Mouse (Mus musculus) MEL (cell line): ENCODE measurements at regions not wholly inside any gene's neighbourhood (a gene's known extent, or its start where the extent isn't known, plus 50 kb on each side); places are given as distances from the start of the nearest gene placed in this dataset.

ENCODE experiments used
- DNase-seq: peaks from one replicate; pipeline ENCODE4 v3.0.0; 2011; ENCODE audit warnings: low read depth, low spot score
- H3K27ac ChIP-seq: 2 replicates; pipeline ENCODE4 v1.5.1; 2012; ENCODE audit warnings: low read depth, mild to moderate bottlenecking, control low read depth, low read length, moderate library complexity; ENCODE audit not compliant: control insufficient read depth
- H3K27me3 ChIP-seq, 2 experiments: fragments of 150-350 bp in 1 of 2; sonication (generic) in 1 of 2; 2 replicates each; pipeline ENCODE4 v1.6.1; 2012; ENCODE audit warnings: low read length in 2 of 2, mild to moderate bottlenecking in 2 of 2, improper control_type of control experiment in 1 of 2, moderate library complexity in 1 of 2; ENCODE audit not compliant: insufficient read depth in 2 of 2, control insufficient read depth in 1 of 2
- H3K36me3 ChIP-seq, 2 experiments: 2 replicates each; pipeline ENCODE4 v1.6.1; 2012 to 2014; ENCODE audit warnings: low read length in 2 of 2, improper control_type of control experiment in 1 of 2, inconsistent platforms in 1 of 2, mild to moderate bottlenecking in 1 of 2; ENCODE audit not compliant: insufficient read depth in 2 of 2, control insufficient read depth in 1 of 2
- H3K4me1 ChIP-seq, 2 experiments: fragments of 150-350 bp in 1 of 2; sonication (generic) in 1 of 2; 2 replicates each; pipeline ENCODE4 v1.6.1; 2012; ENCODE audit warnings: low read length in 2 of 2, improper control_type of control experiment in 1 of 2, mild to moderate bottlenecking in 1 of 2; ENCODE audit not compliant: insufficient read depth in 2 of 2, control insufficient read depth in 1 of 2
- H3K4me3 ChIP-seq, 2 experiments: fragments of 150-350 bp in 1 of 2; sonication (generic) in 1 of 2; 2 replicates each; pipeline ENCODE4 v1.5.1; 2012; ENCODE audit warnings: low read depth in 2 of 2, low read length in 2 of 2, mild to moderate bottlenecking in 2 of 2, moderate library complexity in 2 of 2, control low read depth in 1 of 2, improper control_type of control experiment in 1 of 2; ENCODE audit not compliant: control insufficient read depth in 1 of 2, insufficient read depth in 1 of 2
- H3K79me2 ChIP-seq: 2 replicates; pipeline ENCODE4 v1.6.1; 2012; ENCODE audit warnings: mild to moderate bottlenecking, low read length, moderate library complexity; ENCODE audit not compliant: control insufficient read depth, poor library complexity, insufficient read depth
- H3K9ac ChIP-seq: 2 replicates; pipeline ENCODE4 v1.6.1; 2012; ENCODE audit warnings: low read depth, mild to moderate bottlenecking, control low read depth, low read length, moderate library complexity; ENCODE audit not compliant: control insufficient read depth, poor library complexity, severe bottlenecking
- H3K9me3 ChIP-seq: fragments of 150-350 bp; sonication (generic); replicated peaks from 2 replicates; pipeline ENCODE4 v1.6.1; 2012; ENCODE audit warnings: mild to moderate bottlenecking, low read length, improper control_type of control experiment, moderate library complexity; ENCODE audit not compliant: insufficient read depth
- BHLHE40 ChIP-seq: IDR thresholded peaks from 2 replicates; pipeline ENCODE4 v1.6.1; 2012; ENCODE audit warnings: low read depth, mild to moderate bottlenecking, inconsistent platforms, low read length, improper control_type of control experiment, borderline replicate concordance
- CHD1 ChIP-seq: IDR thresholded peaks from 2 replicates; pipeline ENCODE4 v1.6.1; 2012; ENCODE audit warnings: low read depth, mild to moderate bottlenecking, inconsistent platforms, low read length, improper control_type of control experiment
- CHD2 ChIP-seq: IDR thresholded peaks from 2 replicates; pipeline ENCODE4 v1.6.1; 2011; ENCODE audit warnings: low read length, improper control_type of control experiment
- E2F4 ChIP-seq: IDR thresholded peaks from 2 replicates; pipeline ENCODE4 v1.6.1; 2011; ENCODE audit warnings: low read depth, low read length, improper control_type of control experiment, borderline replicate concordance
- EP300 ChIP-seq, 2 experiments: IDR thresholded peaks; 2 replicates each; pipeline ENCODE4 v1.6.1; 2011; ENCODE audit warnings: improper control_type of control experiment in 2 of 2, low read length in 2 of 2, low read depth in 1 of 2, mild to moderate bottlenecking in 1 of 2
- ETS1 ChIP-seq: IDR thresholded peaks from 2 replicates; pipeline ENCODE4 v1.6.1; 2012; ENCODE audit warnings: low read depth, mild to moderate bottlenecking, inconsistent platforms, low read length, improper control_type of control experiment, moderate library complexity
- GABPA ChIP-seq: IDR thresholded peaks from 2 replicates; pipeline ENCODE4 v1.6.1; 2012; ENCODE audit warnings: low read depth, mild to moderate bottlenecking, inconsistent platforms, low read length, improper control_type of control experiment, moderate library complexity
- GATA1 ChIP-seq: IDR thresholded peaks from 2 replicates; pipeline ENCODE4 v1.6.1; 2011; ENCODE audit warnings: low read depth, low read length, improper control_type of control experiment
- HCFC1 ChIP-seq: IDR thresholded peaks from 2 replicates; pipeline ENCODE4 v1.6.1; 2012; ENCODE audit warnings: low read depth, mild to moderate bottlenecking, inconsistent platforms, low read length, improper control_type of control experiment, moderate library complexity
- JUND ChIP-seq: IDR thresholded peaks from 2 replicates; pipeline ENCODE4 v1.6.1; 2011; ENCODE audit warnings: low read depth, mild to moderate bottlenecking, improper control_type of control experiment, low read length
- KAT2A ChIP-seq: conservative IDR thresholded peaks from 2 replicates; pipeline ENCODE4 v1.6.1; 2012; ENCODE audit warnings: low read depth, low read length, improper control_type of control experiment, inconsistent platforms
- MAFK ChIP-seq: IDR thresholded peaks from 2 replicates; pipeline ENCODE4 v1.6.1; 2011; ENCODE audit warnings: low read depth, mild to moderate bottlenecking, low read length, improper control_type of control experiment, borderline replicate concordance
- MAX ChIP-seq: IDR thresholded peaks from 2 replicates; pipeline ENCODE4 v1.6.1; 2011; ENCODE audit warnings: low read length, improper control_type of control experiment
- MAZ ChIP-seq: IDR thresholded peaks from 2 replicates; pipeline ENCODE4 v1.6.1; 2012; ENCODE audit warnings: low read depth, mild to moderate bottlenecking, inconsistent platforms, low read length, improper control_type of control experiment
- MEF2A ChIP-seq: IDR thresholded peaks from 2 replicates; pipeline ENCODE4 v1.6.1; 2014; ENCODE audit warnings: low read depth, mild to moderate bottlenecking, inconsistent platforms, low read length, improper control_type of control experiment; ENCODE audit not compliant: poor library complexity, insufficient replicate concordance, severe bottlenecking; ENCODE audit errors: extremely low read depth
- MYC ChIP-seq: IDR thresholded peaks from 2 replicates; pipeline ENCODE4 v1.6.1; 2011; ENCODE audit warnings: low read depth, mild to moderate bottlenecking, low read length, improper control_type of control experiment, moderate library complexity
- NELFE ChIP-seq: IDR thresholded peaks from 2 replicates; pipeline ENCODE4 v1.6.1; 2011; ENCODE audit warnings: low read depth, low read length, improper control_type of control experiment
- POLR2A ChIP-seq, 2 experiments: IDR thresholded peaks; 2 replicates each; pipeline ENCODE4 v1.6.1; 2011 to 2012; ENCODE audit warnings: low read length in 2 of 2, mild to moderate bottlenecking in 2 of 2, control low read depth in 1 of 2, improper control_type of control experiment in 1 of 2, low read depth in 1 of 2, moderate library complexity in 1 of 2; ENCODE audit not compliant: control insufficient read depth in 1 of 2, insufficient read depth in 1 of 2, poor library complexity in 1 of 2
- POLR2AphosphoS2 ChIP-seq: IDR thresholded peaks from 2 replicates; pipeline ENCODE4 v1.6.1; 2011; ENCODE audit warnings: low read length, improper control_type of control experiment
- POLR2AphosphoS5 ChIP-seq: IDR thresholded peaks from 2 replicates; pipeline ENCODE4 v1.6.1; 2012; ENCODE audit warnings: low read depth, borderline replicate concordance, mild to moderate bottlenecking, inconsistent platforms, low read length, moderate library complexity, mixed read lengths
- RAD21 ChIP-seq: IDR thresholded peaks from 2 replicates; pipeline ENCODE4 v1.6.1; 2011; ENCODE audit warnings: mild to moderate bottlenecking, low read depth, low read length, improper control_type of control experiment
- RCOR1 ChIP-seq: IDR thresholded peaks from 2 replicates; pipeline ENCODE4 v1.6.1; 2012; ENCODE audit warnings: low read depth, mild to moderate bottlenecking, inconsistent platforms, low read length, improper control_type of control experiment
- SIN3A ChIP-seq: IDR thresholded peaks from 2 replicates; pipeline ENCODE4 v1.6.1; 2012; ENCODE audit warnings: low read length, improper control_type of control experiment, inconsistent platforms
- TAL1 ChIP-seq: IDR thresholded peaks from 2 replicates; pipeline ENCODE4 v1.6.1; 2012; ENCODE audit warnings: mild to moderate bottlenecking, inconsistent platforms, low read length, moderate library complexity, mixed read lengths
- TCF12 ChIP-seq: IDR thresholded peaks from 2 replicates; pipeline ENCODE4 v1.6.1; 2014; ENCODE audit warnings: low read depth, mild to moderate bottlenecking, inconsistent platforms, low read length, improper control_type of control experiment, moderate library complexity
- UBTF ChIP-seq: IDR thresholded peaks from 2 replicates; pipeline ENCODE4 v1.6.1; 2012; ENCODE audit warnings: low read depth, mild to moderate bottlenecking, inconsistent platforms, low read length, improper control_type of control experiment, moderate library complexity, borderline replicate concordance; ENCODE audit not compliant: insufficient read depth
- USF2 ChIP-seq, 2 experiments: IDR thresholded peaks; 2 replicates each; pipeline ENCODE4 v1.6.1; 2011 to 2012; ENCODE audit warnings: improper control_type of control experiment in 2 of 2, low read length in 2 of 2, borderline replicate concordance in 1 of 2, inconsistent platforms in 1 of 2, low read depth in 1 of 2, mild to moderate bottlenecking in 1 of 2; ENCODE audit not compliant: insufficient read depth in 1 of 2
- ZC3H11A ChIP-seq: IDR thresholded peaks from 2 replicates; pipeline ENCODE4 v1.6.1; 2012; ENCODE audit warnings: low read depth, mild to moderate bottlenecking, inconsistent platforms, low read length, improper control_type of control experiment
- ZKSCAN1 ChIP-seq: IDR thresholded peaks from 2 replicates; pipeline ENCODE4 v1.6.1; 2012; ENCODE audit warnings: low read depth, mild to moderate bottlenecking, inconsistent platforms, low read length, improper control_type of control experiment, moderate library complexity
- ZMIZ1 ChIP-seq: IDR thresholded peaks from 2 replicates; pipeline ENCODE4 v1.6.1; 2012; ENCODE audit warnings: low read depth, mild to moderate bottlenecking, inconsistent platforms, low read length, improper control_type of control experiment, moderate library complexity

GRCm38 (mm10) chr12:15294898-15295297, 521.8 kb downstream of the Trib2 start:
- H3K79me2 ChIP-seq: no peaks in the 10 kb centered on the region
- H3K36me3 ChIP-seq: no peaks in the 10 kb centered on the region
- H3K9me3 ChIP-seq: no peaks in the 10 kb centered on the region
- H3K27me3 ChIP-seq: no peaks in the 10 kb centered on the region
- H3K27ac ChIP-seq: no peak overlapping the region
- H3K4me3 ChIP-seq: no peak overlapping the region
- no peak for TF ChIP-seq TAL1
- TF ChIP-seq GATA1: no peak
- TF ChIP-seq JUND: no peak
- no peak for TF ChIP-seq MAFK
- no peak for TF ChIP-seq MAZ
- TF ChIP-seq ZKSCAN1: no peak
- TF ChIP-seq ZC3H11A: no peak
- no peak for TF ChIP-seq POLR2AphosphoS2
- no peak for TF ChIP-seq NELFE
- TF ChIP-seq USF2 (IDR thresholded peaks at IDR 0.05; ENCODE audit: borderline replicate concordance in 1 of 2, insufficient read depth in 1 of 2, low read depth in 1 of 2, low read length in 2 of 2): no peak
- TF ChIP-seq UBTF: no peak
- TF ChIP-seq MEF2A: no peak
- TF ChIP-seq RAD21: no peak
- TF ChIP-seq E2F4: no peak
- no peak for TF ChIP-seq KAT2A
- no peak for TF ChIP-seq GABPA
- no peak for TF ChIP-seq POLR2A (IDR thresholded peaks at IDR 0.05; ENCODE audit: control insufficient read depth in 1 of 2, insufficient read depth in 1 of 2, low read depth in 1 of 2, low read length in 2 of 2, poor library complexity in 1 of 2)
- no peak for DNase-seq
- no peak overlapping the region for H3K9ac ChIP-seq
- H3K4me1 ChIP-seq: no peaks in the 10 kb centered on the region

GRCm38 (mm10) chr12:15262165-15262564, 554.6 kb downstream of the Trib2 start:
- no peak for TF ChIP-seq TAL1
- no peak for TF ChIP-seq HCFC1
- no peak for TF ChIP-seq BHLHE40
- TF ChIP-seq POLR2A (IDR thresholded peaks at IDR 0.05; ENCODE audit: control insufficient read depth in 1 of 2, insufficient read depth in 1 of 2, low read depth in 1 of 2, low read length in 2 of 2, poor library complexity in 1 of 2): no peak
- TF ChIP-seq NELFE: no peak
- no peak for TF ChIP-seq ZMIZ1
- TF ChIP-seq USF2 (IDR thresholded peaks at IDR 0.05; ENCODE audit: borderline replicate concordance in 1 of 2, insufficient read depth in 1 of 2, low read depth in 1 of 2, low read length in 2 of 2): no peak
- no peak for TF ChIP-seq CHD2
- no peak for TF ChIP-seq MAX
- TF ChIP-seq RCOR1: no peak
- no peak for TF ChIP-seq MAZ
- no peak for TF ChIP-seq SIN3A
- TF ChIP-seq POLR2AphosphoS5: no peak
- no peak for TF ChIP-seq TCF12
- TF ChIP-seq MYC: no peak
- no peak for TF ChIP-seq ETS1
- TF ChIP-seq CHD1: no peak
- no peak for TF ChIP-seq ZC3H11A
- no peak for TF ChIP-seq EP300 (IDR thresholded peaks at IDR 0.05; ENCODE audit: low read depth in 1 of 2, low read length in 2 of 2)
- Histone ChIP-seq H3K4me3 (no peak overlapping the region), H3K9me3 (no peaks in the 10 kb centered on the region), H3K4me1 (no peaks in the 10 kb centered on the region), H3K36me3 (no peaks in the 10 kb centered on the region), H3K79me2 (no peaks in the 10 kb centered on the region), H3K27me3 (no peaks in the 10 kb centered on the region), H3K9ac (no peak overlapping the region), H3K27ac (no peak overlapping the region)
- DNase-seq: no peak
